Mouse (Mus musculus) erythroblast, embryonic 14.5 days (primary cell): ENCODE data around the gene Il1r1. TPM values are rescaled to one million over a fixed set of nuclear protein-coding genes. Genes with fewer than 3 reads are reported as not detected.

Experiments used
- H3K27me3 ChIP-seq: 2 replicates; pipeline ENCODE4 v1.6.1; 2012; ENCODE audit warnings: inconsistent platforms; ENCODE audit not compliant: control insufficient read depth
- H3K36me3 ChIP-seq: 2 replicates; pipeline ENCODE4 v1.6.1; 2012; ENCODE audit warnings: mild to moderate bottlenecking, inconsistent platforms; ENCODE audit not compliant: control insufficient read depth
- H3K4me1 ChIP-seq: 2 replicates; pipeline ENCODE4 v1.6.1; 2012; ENCODE audit warnings: inconsistent platforms; ENCODE audit not compliant: control insufficient read depth
- H3K4me3 ChIP-seq: replicated peaks from 2 replicates; pipeline ENCODE3; 2012; ENCODE audit warnings: moderate library complexity, mild to moderate bottlenecking, inconsistent platforms
- H3K9me3 ChIP-seq: 2 replicates; pipeline ENCODE4 v1.6.1; 2012; ENCODE audit warnings: low read length, inconsistent platforms, mixed read lengths; ENCODE audit not compliant: control insufficient read depth
- GATA1 ChIP-seq: IDR thresholded peaks from 2 replicates; pipeline ENCODE4 v1.6.1; 2012; ENCODE audit warnings: low read length, inconsistent platforms, mixed read lengths
- TAL1 ChIP-seq: IDR thresholded peaks from 3 replicates; pipeline ENCODE4 v1.6.1; 2012; ENCODE audit warnings: low read length, inconsistent platforms, mixed read lengths
- polyA plus RNA-seq: library from polyadenylated mRNA; stranded (reverse); fragments of >175 nt; gene quantifications from 2 replicates; pipeline ENCODE4 v1.2.3, GENCODE M21; 2012

Il1r1 gene
- polyA plus RNA-seq, 1 experiment: 0.01 TPM

- no peaks in the 10 kb centered on the region for H3K9me3 ChIP-seq
- no peak overlapping the region for H3K4me3 ChIP-seq
- no peak for TF ChIP-seq TAL1
- no peak for TF ChIP-seq GATA1
- no peaks in the 10 kb centered on the region for H3K36me3 ChIP-seq
- H3K4me1 ChIP-seq: peaks cover 28% of the 10 kb centered on the region
- H3K27me3 ChIP-seq: peaks cover 6% of the 10 kb centered on the region
Measured at GRCm38 (mm10) chr1:40225580-40225979, 700 bp downstream of the Il1r1 start.

- Histone ChIP-seq H3K9me3 (no peaks in the 10 kb centered on the region), H3K27me3 (no peaks in the 10 kb centered on the region; the same call in 1 of the 2 replicates), H3K36me3 (no peaks in the 10 kb centered on the region), H3K4me3 (no peak overlapping the region), H3K4me1 (peaks cover 48% of the 10 kb centered on the region)
- TF ChIP-seq TAL1 (no peak), GATA1 (no peak)
Measured at GRCm38 (mm10) chr1:40229033-40229432, 4.2 kb downstream of the Il1r1 start.

DNA sequence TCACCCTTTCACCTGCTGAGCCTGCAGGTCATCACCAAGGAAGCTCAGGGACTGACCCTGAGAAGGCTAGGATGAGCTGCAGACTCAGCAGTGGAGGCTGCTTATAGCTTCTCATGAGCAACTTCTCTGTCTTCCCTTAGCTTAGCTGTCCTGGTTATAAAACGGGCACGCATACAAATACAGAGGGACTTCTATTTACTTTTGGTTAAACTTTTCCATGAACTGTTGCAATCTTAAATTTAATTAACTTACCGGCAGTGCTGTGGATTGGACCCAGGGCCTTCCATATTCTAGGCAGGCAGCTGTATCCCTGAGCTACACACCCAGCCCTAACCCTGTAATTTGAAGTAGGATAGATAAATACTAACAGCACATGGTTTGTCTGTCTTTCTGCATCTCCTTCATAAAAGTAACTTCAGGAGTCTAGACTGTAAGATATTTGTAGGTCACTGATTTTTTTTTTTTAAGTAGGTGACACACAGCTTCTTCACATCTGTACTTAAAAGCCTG is 4.9 kb downstream of the Il1r1 start:
- Histone ChIP-seq H3K4me1 (peaks cover 48% of the 10 kb centered on the region), H3K27me3 (no peaks in the 10 kb centered on the region; the same call in 1 of the 2 replicates), H3K4me3 (peak overlapping the region; percentile 44), H3K9me3 (no peaks in the 10 kb centered on the region), H3K36me3 (no peaks in the 10 kb centered on the region)
- TF ChIP-seq TAL1: no peak
- TF ChIP-seq GATA1: no peak

GRCm38 (mm10) chr1:40230336-40230735 is 5.5 kb downstream of the Il1r1 start:
- no peaks in the 10 kb centered on the region for H3K9me3 ChIP-seq
- H3K4me3 ChIP-seq: peak overlapping the region; percentile 44
- no peaks in the 10 kb centered on the region; the same call in 1 of the 2 replicates for H3K27me3 ChIP-seq
- H3K4me1 ChIP-seq: peaks cover 48% of the 10 kb centered on the region
- TF ChIP-seq GATA1: peak; percentile 81
- TF ChIP-seq TAL1: peak; percentile 81
- H3K36me3 ChIP-seq: no peaks in the 10 kb centered on the region

DNA sequence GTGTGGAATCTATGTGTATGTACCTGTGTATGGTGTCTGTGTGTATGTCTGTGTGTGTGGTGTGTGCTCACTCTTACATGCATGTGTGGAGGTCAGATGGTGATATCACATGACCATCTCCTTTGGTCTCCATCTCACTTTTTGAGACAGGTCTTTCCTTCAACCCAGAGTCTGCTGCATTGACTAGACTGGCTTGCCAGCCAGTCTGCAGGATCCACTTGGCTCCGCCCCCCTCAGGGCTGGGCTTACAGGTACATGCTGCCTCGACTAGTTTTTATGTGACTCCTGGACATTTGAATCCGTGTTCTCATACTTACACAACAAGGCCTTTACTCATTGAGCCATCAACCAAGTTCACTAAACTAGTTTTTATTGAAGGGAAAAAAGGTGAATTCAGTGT is 6.2 kb downstream of the Il1r1 start:
- Histone ChIP-seq H3K9me3 (no peaks in the 10 kb centered on the region), H3K36me3 (no peaks in the 10 kb centered on the region), H3K4me1 (peaks cover 48% of the 10 kb centered on the region), H3K27me3 (no peaks in the 10 kb centered on the region; the same call in 1 of the 2 replicates), H3K4me3 (peak overlapping the region; percentile 44)
- TF ChIP-seq GATA1: no peak
- no peak for TF ChIP-seq TAL1

- no peaks in the 10 kb centered on the region for H3K9me3 ChIP-seq
- H3K36me3 ChIP-seq: no peaks in the 10 kb centered on the region
- H3K4me1 ChIP-seq: peaks cover 45% of the 10 kb centered on the region
- TF ChIP-seq GATA1 (no peak), TAL1 (no peak)
- peaks cover 4% of the 10 kb centered on the region for H3K27me3 ChIP-seq
- H3K4me3 ChIP-seq: no peak overlapping the region
Measured at GRCm38 (mm10) chr1:40233217-40233616, 8.3 kb downstream of the Il1r1 start.

GRCm38 (mm10) chr1:40233621-40234020 is 8.7 kb downstream of the Il1r1 start:
- H3K4me1 ChIP-seq: peaks cover 41% of the 10 kb centered on the region
- H3K27me3 ChIP-seq: peaks cover 4% of the 10 kb centered on the region

GRCm38 (mm10) chr1:40235597-40236249 is 10.8 kb downstream of the Il1r1 start:
- no peaks in the 10 kb centered on the region for H3K9me3 ChIP-seq
- H3K4me3 ChIP-seq: no peak overlapping the region
- peaks cover 4% of the 10 kb centered on the region for H3K27me3 ChIP-seq
- H3K4me1 ChIP-seq: peaks cover 20% of the 10 kb centered on the region
- H3K36me3 ChIP-seq: no peaks in the 10 kb centered on the region
- TF ChIP-seq TAL1 (no peak), GATA1 (no peak)

More at GRCm38 (mm10) chr1:40233621-40234020, 8.7 kb downstream of the Il1r1 start:
- Histone ChIP-seq H3K9me3 (no peaks in the 10 kb centered on the region), H3K36me3 (no peaks in the 10 kb centered on the region), H3K4me3 (no peak overlapping the region)
- no peak for TF ChIP-seq TAL1
- no peak for TF ChIP-seq GATA1

DNA sequence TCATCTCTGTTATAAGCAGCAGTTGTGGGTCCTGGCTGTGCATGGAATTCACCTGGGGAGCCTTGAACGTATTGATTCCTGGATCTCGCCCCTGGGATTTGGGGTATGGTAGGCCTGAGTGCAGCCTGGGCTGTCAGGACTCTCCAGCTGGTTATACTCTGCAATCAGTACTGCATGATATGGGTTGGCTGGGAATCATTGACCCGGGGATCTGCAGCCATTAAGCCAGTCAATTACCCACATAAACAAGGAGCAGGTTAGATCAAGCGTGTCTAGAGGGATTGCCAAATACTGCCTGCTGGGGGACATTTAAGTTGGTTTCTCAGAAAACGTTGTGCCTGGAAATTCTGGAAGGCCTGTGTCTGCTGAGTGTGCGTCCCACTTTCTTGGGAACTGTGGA is 11.8 kb downstream of the Il1r1 start:
- Histone ChIP-seq H3K4me1 (peaks cover 11% of the 10 kb centered on the region), H3K9me3 (no peaks in the 10 kb centered on the region), H3K36me3 (no peaks in the 10 kb centered on the region), H3K4me3 (no peak overlapping the region), H3K27me3 (peaks cover 4% of the 10 kb centered on the region)
- TF ChIP-seq GATA1 (no peak), TAL1 (no peak)
